Mouse (Mus musculus) ES-Bruce4 (cell line): Measurements from ENCODE around the gene Lipe.

Experiments
- CTCF ChIP-seq: IDR thresholded peaks from one replicate; pipeline ENCODE4 v1.8.1; 2011; ENCODE audit warnings: low read depth, low read length
- EP300 ChIP-seq: IDR thresholded peaks from 2 replicates; pipeline ENCODE4 v1.6.1; 2011; ENCODE audit warnings: low read depth, low read length; ENCODE audit not compliant: insufficient read depth
- POLR2A ChIP-seq: IDR thresholded peaks from one replicate; pipeline ENCODE4 v1.8.1; 2011; ENCODE audit warnings: low read length; ENCODE audit not compliant: insufficient read depth

DNA sequence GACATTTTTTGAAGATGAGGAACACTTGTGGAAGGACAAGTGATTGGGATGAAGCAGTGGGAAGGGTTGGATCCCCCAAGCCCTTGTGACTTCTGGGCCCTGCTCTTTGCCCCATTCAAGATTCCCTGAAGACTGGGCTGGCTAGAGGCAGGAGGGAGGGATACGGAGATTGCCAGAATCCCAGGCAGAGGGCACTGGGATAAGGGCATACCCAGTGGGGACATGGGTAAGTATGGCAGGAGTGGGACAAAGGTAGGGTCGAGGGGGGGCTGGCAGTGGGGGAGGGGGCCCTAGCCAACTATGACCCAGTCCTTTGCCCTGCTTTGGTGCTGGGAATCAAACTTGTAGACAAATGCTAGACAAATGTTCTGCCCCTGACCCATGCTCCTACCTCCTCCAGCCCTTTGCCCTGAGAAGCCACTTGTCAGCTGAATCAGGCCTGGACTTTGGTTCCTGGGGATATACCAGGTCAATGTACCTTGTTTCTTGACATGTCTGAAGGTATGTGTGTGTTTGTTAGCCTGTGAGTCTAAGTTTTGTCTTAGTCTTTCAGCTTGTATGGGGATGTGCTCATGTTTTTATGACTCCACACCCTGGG, 6.6 kb downstream of the Lipe start:
- TF ChIP-seq CTCF (no peak), EP300 (no peak), POLR2A (no peak)
